Mouse (Mus musculus): ENCODE data around the gene Zc3hav1.
"Not testable (repeated sequence)": the region's sequence is repeated elsewhere in the genome, so short reads cannot be mapped to it uniquely, and the experiment has no call there.

Zc3hav1 gene

GRCm38 (mm10) chr6:38353811-38354722 lies at the start of gene Zc3hav1:
Gene Zc3hav1, minus strand, starts transcription at chr6:38354603.
- DNase-seq = peak; percentile 33

GRCm38 (mm10) chr6:38389671-38390070 lies 35.3 kb upstream of the Zc3hav1 start:
- peak; percentile 18 for DNase-seq

DNA sequence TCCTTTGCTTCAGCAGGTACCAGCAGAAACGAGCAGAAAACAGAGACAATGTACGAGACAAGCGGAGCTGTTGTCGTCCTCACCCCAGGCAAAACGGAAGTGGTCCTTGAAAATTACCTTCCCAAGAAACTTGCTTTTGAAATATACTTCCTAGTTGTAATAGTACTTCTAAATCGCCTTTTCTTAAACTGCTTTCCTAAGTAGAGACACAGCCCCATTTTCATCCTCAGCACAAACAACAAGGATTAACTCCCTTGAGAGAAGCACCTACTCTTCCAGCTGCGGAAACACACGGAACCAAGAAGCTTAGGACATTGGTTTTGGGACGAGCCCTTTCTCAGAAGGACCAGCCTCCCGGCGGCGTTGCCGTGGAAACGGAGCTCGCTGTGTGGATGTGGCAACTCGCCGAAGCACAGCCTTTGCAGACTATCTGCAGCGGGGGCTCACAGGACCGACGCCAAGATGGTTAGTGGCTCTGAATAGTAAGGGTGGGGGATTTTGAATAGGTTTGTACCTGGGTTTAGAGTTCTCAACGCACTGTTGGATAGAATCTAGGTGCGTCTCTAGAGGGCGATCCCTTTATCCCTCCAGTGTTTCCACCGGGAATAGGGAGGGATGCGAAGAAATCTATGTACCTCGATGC lies 26.8 kb upstream of the Zc3hav1 start, which contains the start of gene Ttc26:
TSS of gene Ttc26 (plus strand) at position 341 of the 643 bp plus-strand sequence.
- DNase-seq = peak; percentile 87

DNA sequence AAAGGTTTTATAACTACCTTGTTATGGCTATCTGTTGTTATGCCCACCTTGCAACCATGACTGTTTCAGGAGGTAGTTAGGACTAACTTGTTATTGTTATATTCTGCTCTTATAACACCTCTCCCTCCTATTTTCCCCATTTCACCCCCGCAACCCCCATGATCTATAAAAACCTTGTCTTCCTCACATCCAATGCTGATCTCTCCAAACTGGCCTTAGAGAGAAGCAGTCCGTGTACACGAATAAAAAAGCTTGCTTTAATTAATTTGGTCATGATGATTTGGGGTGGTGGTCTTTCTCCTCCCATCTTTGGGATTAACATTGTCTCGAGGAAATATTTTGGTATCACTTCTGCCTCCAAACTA lies 26.3 kb upstream of the Zc3hav1 start:
- no peak for DNase-seq

DNA sequence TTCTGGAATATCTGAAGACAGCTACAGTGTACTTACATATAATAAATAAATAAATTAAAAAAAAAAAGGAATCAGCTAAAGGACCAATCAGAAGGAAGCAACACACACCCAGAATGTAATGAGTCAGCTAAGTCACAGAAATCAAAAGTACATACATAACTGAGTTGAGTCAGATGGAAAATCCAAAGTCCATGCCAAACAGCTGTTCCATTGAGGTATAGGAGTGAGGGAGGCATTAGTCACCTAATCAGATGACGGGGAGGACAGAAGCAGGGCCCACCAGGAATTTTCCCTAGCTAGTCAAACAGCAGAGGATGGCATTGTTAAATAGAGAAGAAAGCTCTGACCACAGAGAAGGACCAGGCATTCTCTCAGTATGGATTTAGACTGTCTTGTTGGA lies 19.9 kb upstream of the Zc3hav1 start:
- DNase-seq = no peak

DNA sequence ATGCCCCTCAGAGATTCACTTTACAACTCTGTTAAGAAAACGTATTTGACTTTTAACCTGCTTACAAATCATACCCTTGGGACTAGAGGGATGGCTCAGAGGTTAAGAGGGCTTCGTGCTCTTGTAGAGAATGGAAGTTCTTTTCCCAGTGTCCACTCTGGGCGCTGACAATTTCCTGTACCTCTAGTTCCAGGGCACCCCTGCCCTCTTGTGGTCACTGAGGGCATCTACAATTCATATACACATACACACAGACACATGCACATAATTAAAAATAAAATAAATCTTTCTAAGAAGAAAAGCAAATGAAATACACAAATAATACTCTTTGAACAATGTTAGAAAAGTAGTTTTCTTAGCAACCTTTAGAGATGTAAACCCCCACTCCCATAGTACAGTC lies 15.5 kb upstream of the Zc3hav1 start:
- no peak for DNase-seq

DNA sequence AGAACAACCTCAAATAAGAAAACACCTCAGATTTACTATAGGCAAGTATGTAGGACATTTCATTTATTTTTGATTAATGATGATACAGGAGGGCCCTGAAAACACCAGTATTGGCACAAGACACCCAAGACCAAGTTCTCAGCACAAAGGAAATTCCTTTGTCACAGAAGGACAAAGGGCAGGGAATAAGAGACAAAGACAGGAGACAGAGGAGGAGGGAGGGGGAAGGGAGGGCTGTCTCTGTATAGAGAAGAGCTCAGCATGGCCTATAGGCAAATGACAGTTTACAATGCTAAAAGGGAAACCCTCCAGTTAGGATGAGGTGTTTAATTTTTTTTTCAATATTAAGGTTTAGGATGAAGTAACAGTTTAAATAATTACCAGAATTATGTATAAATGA lies 9.7 kb upstream of the Zc3hav1 start:
- DNase-seq = no peak

DNA sequence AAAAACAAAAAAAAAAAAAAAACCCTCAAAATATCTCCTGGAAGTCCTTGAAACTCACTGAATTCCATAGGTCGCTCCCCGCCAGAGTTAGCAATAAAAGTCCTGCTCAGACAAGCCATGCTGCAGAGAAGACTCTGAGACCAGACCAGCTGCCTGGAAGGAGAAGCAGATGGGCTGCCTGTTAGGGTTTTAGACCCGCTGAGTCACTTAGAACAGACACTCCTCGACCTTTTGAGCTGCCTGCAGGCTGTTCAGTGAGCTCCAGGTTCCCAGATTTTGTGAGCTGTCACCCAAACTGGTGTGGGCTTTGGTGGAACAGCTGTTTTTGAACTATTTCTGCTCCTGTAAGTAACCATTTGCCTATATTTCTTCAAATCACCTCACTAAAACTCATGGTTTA lies 9.0 kb upstream of the Zc3hav1 start:
- no peak for DNase-seq

DNA sequence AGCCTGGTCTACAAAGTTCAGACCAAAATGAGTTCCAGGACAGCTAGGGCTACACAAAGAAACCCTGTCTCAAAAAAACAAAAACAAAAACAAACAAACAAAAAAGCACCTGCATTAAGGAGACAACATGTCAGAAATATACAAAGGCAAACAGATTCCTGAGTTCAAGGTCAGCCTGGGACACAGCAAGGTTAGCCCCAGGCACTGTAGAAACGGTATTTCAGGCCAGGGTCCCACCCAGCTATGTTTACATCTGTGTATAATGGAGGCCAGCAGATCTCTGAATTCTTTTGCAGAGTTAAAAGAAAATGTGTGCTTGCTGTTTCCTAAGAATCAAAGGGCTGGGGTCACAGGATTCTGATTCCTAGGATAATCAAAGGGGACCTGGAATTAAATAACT lies 7.5 kb upstream of the Zc3hav1 start:
- DNase-seq = no peak

DNA sequence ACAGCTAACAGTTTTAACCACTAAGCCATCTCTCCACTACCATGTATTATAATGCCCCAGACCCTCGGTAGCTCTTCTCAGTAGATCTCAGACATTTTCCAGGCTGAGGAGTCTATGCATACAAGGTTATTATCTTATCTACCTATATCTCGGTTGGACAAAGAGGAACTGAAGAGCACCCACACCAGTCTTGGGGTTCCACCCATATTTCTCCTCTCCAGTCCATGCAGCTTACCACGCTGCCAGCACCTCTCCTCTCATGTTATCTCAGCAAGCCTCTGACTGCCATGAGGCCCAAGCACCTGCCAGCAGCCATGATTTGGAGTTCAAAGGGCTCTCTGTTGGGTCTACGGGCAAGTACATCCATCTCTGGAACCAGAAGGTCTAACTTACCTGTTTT lies 6.7 kb upstream of the Zc3hav1 start:
- DNase-seq = no peak

- no peak for DNase-seq
Measured at GRCm38 (mm10) chr6:38359736-38360499, 5.5 kb upstream of the Zc3hav1 start.

DNA sequence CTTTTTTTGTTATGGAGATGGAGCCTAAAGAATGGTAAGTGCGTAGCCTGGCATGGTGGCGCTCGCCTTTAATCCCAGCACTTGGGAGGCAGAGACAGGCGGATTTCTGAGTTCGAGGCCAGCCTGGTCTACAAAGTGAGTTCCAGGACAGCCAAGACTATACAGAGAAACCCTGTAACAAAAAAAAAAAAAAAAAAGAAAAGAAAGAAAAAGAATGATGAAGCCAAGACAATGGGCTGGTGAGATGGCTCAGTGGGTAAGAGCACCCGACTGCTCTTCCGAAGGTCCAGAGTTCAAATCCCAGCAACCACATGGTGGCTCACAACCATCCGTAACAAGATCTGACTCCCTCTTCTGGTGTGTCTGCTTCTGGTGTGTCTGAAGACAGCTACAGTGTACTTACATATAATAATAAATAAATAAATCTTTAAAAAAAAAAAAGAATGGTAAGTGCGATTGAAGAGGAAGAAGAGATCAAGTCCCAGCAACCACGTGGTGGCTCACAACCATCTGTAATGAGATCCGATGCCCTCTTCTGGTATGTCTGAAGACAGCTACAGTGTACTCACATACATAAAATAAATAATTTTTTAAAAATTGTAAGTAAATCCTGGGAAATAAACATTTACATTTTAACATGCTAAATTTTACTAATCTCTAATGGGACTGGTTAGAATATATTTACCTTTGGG lies 4.8 kb upstream of the Zc3hav1 start:
- DNase-seq = not testable (repeated sequence)

- no peak for DNase-seq
Measured at GRCm38 (mm10) chr6:38358253-38359027, 4.0 kb upstream of the Zc3hav1 start.

- DNase-seq = no peak
Measured at GRCm38 (mm10) chr6:38357603-38358252, 3.3 kb upstream of the Zc3hav1 start.

GRCm38 (mm10) chr6:38356661-38357433 lies 2.4 kb upstream of the Zc3hav1 start:
- not testable (repeated sequence) for DNase-seq

- no peak for DNase-seq
Measured at GRCm38 (mm10) chr6:38355862-38356261, 1.5 kb upstream of the Zc3hav1 start.

- DNase-seq = no peak
Measured at GRCm38 (mm10) chr6:38355354-38355823, 986 bp upstream of the Zc3hav1 start.

GRCm38 (mm10) chr6:38354723-38355353 lies 435 bp upstream of the Zc3hav1 start:
- DNase-seq = peak; percentile 10

DNA sequence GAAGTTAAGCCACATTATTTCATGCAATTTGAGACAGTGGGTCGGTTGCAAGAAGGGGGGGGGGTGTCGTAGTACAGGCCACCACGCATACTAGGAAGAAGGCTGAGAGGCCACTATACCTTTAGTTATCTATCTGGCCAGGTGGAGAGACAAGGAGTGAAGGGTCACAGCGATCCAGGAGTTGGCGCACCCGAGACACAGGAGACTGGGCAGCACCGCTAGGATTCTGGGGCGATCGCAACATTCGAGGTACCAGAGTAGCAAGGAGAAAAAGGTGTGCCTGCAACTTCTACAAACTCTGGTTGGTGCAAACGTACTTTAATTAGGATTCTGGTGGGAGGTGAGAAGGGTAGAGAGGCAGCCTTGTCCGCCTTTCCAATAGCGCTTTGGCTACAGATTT lies 1.2 kb downstream of the Zc3hav1 start:
- DNase-seq = no peak

GRCm38 (mm10) chr6:38352451-38352850 lies 2.0 kb downstream of the Zc3hav1 start:
- no peak for DNase-seq
